Mouse (Mus musculus): ENCODE data around the gene Eps8l1. TPM values are rescaled to one million over a fixed set of nuclear protein-coding genes. Genes with fewer than 3 reads are reported as not detected.

The Eps8l1 gene
- polyA plus RNA-seq, 1 experiment from 2014 or later = 5.0 TPM

DNA sequence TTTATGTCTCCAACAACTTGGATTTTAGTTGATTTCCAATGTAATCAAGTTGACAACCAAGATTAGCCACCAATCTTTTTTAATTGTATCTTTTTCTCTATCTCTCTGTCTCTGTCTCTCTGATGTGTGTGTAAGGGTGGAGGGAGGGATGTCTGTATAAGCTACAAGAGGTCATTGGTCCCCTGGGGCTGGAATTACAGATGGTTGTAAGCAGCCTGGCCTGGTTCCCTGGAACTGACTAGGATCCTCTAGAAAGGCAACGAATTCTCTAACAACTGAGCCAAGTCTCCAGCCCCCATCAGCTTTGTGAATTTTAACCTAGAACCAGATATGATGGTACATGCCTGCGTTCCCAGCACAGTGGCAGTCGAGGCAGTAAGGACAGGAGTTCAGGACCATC lies 7.3 kb downstream of the Eps8l1 start:
- WGBS = 79% methylated on average over 3 of the region's 3 CpGs
- no peak for ATAC-seq (ENCODE audit: insufficient number of reproducible peaks, insufficient read depth, low FRiP score, low read depth)
- Histone ChIP-seq H3K36me3 (ENCODE audit: control insufficient read depth, insufficient read depth, low read length) (no peaks in the 10 kb centered on the region), H3K27ac (ENCODE audit: low read length) (no peak overlapping the region), H3K9me3 (ENCODE audit: control insufficient read depth, low read depth, low read length) (no peaks in the 10 kb centered on the region), H3K4me2 (replicated peaks; ENCODE audit: low read depth, low read length) (no peak overlapping the region), H3K27me3 (ENCODE audit: control insufficient read depth, insufficient read depth, low read length) (peaks cover 6% of the 10 kb centered on the region; the same call in 1 of the 2 replicates), H3K4me1 (ENCODE audit: control insufficient read depth, insufficient read depth, low read length) (no peaks in the 10 kb centered on the region; the same call in 1 of the 2 replicates), H3K9ac (replicated peaks; ENCODE audit: low read depth, low read length) (no peak overlapping the region), H3K4me3 (ENCODE audit: low read depth, low read length) (no peak overlapping the region)

DNA sequence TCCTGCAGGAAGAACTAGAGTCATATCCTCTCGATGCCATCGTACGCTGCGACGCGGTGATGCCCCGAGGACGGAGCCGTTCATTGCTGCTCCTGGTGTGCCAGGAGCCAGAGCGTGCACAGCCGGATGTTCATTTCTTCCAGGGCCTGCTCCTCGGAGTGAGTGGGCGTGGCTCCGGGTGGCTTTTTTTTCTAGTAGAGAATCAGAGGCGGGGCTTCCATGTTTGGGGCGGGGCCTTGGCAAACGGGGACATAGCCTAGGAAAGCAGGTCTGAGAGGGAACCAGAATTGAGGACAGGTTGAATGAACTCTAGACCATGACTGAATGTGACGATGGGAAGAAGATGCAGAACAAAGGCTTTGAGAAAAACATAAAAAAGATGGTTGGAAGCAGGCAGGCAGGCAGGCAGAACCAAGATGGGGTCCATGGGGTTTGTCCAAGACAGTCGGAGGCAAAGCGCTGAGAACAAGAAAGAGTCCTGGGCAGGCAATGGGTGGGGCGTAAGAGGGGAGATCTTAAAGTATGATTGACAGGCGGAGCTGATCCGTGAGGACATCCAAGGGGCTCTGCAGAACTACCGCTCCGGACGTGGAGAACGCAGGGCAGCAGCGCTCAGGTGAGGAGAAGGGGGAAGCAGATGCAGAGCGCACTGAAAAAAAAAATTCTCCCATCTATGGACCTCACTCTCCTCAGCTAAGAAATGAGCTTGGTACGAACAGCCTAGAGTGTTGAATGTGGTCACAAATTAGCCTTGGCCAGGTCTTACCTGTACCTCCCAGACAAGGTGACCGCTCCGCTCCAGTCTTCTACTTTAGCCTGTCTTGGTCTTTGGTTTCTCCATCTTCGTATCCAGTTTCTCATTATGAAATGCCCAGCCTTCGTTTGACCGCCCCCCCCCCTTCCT lies 10.1 kb downstream of the Eps8l1 start:
- 2% methylated on average over 35 of the region's 35 CpGs for WGBS
- ATAC-seq (ENCODE audit: insufficient number of reproducible peaks, insufficient read depth, low FRiP score, low read depth) = peak; percentile 43; the same call in 1 of the 2 replicates
- Histone ChIP-seq H3K9me3 (ENCODE audit: control insufficient read depth, low read depth, low read length) (no peaks in the 10 kb centered on the region), H3K4me1 (ENCODE audit: control insufficient read depth, insufficient read depth, low read length) (no peaks in the 10 kb centered on the region; the same call in 1 of the 2 replicates), H3K27ac (ENCODE audit: low read length) (no peak overlapping the region), H3K4me2 (replicated peaks; ENCODE audit: low read depth, low read length) (peak overlapping the region; percentile 82), H3K9ac (replicated peaks; ENCODE audit: low read depth, low read length) (no peak overlapping the region), H3K36me3 (ENCODE audit: control insufficient read depth, insufficient read depth, low read length) (no peaks in the 10 kb centered on the region), H3K4me3 (ENCODE audit: low read depth, low read length) (peak overlapping the region; percentile 32), H3K27me3 (ENCODE audit: control insufficient read depth, insufficient read depth, low read length) (peaks cover 9% of the 10 kb centered on the region)

DNA sequence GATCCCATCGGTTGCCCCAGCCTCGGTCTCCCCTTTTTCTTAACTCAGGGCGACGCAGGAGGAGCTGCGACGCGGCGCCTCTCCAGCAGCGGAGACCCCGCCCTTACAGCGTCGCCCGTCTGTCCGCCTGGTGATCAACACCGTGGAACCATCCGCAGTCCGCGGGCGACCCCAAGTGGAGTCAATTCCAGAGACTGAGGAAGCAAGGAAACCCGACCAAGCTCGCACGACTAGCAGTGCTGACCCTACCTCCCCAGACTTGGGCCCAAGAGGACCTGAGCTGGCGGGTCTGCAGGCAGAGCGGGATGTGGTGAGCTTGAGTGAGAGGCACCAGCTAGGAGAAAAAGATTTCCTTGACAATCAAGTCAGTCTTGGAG lies 10.7 kb downstream of the Eps8l1 start:
- no peaks in the 10 kb centered on the region for H3K9me3 ChIP-seq (ENCODE audit: control insufficient read depth, low read depth, low read length)
- WGBS = under 1% methylated on average over 24 of the region's 24 CpGs
- H3K9ac ChIP-seq (replicated peaks; ENCODE audit: low read depth, low read length) = no peak overlapping the region
- ATAC-seq (ENCODE audit: insufficient number of reproducible peaks, insufficient read depth, low FRiP score, low read depth) = peak; percentile 86
- no peak overlapping the region for H3K27ac ChIP-seq (ENCODE audit: low read length)
- H3K4me2 ChIP-seq (replicated peaks; ENCODE audit: low read depth, low read length) = peak overlapping the region; percentile 82
- peak overlapping the region; percentile 32 for H3K4me3 ChIP-seq (ENCODE audit: low read depth, low read length)
- H3K4me1 ChIP-seq (ENCODE audit: control insufficient read depth, insufficient read depth, low read length) = no peaks in the 10 kb centered on the region; the same call in 1 of the 2 replicates
- no peaks in the 10 kb centered on the region for H3K36me3 ChIP-seq (ENCODE audit: control insufficient read depth, insufficient read depth, low read length)
- peaks cover 9% of the 10 kb centered on the region for H3K27me3 ChIP-seq (ENCODE audit: control insufficient read depth, insufficient read depth, low read length)

DNA sequence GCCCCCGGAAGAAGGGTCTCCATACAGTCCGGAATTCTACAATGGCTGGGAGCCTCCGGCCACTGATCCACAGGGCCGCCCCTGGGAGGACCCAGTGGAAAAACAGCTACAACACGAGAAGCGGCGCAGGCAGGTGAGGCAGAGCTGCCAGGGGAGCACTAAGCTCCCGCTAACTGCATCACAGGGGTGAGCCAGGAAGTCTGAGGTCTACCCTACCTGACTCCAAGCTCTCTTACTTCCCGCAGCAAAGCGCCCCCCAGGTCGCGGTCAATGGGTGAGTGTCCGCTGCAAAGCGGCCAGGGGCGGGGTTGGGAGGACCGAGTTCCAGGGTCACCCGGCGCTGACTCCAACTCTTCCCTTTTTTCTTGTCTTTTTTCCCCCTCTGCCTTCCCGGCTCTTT lies 13.5 kb downstream of the Eps8l1 start:
- Histone ChIP-seq H3K36me3 (ENCODE audit: control insufficient read depth, insufficient read depth, low read length) (no peaks in the 10 kb centered on the region), H3K4me2 (replicated peaks; ENCODE audit: low read depth, low read length) (no peak overlapping the region), H3K27ac (ENCODE audit: low read length) (no peak overlapping the region), H3K27me3 (ENCODE audit: control insufficient read depth, insufficient read depth, low read length) (peaks cover 9% of the 10 kb centered on the region), H3K9ac (replicated peaks; ENCODE audit: low read depth, low read length) (no peak overlapping the region), H3K4me3 (ENCODE audit: low read depth, low read length) (no peak overlapping the region), H3K4me1 (ENCODE audit: control insufficient read depth, insufficient read depth, low read length) (peaks cover 6% of the 10 kb centered on the region; the same call in 1 of the 2 replicates), H3K9me3 (ENCODE audit: control insufficient read depth, low read depth, low read length) (no peaks in the 10 kb centered on the region)
- WGBS = 7% methylated on average over 19 of the region's 19 CpGs
- ATAC-seq (ENCODE audit: insufficient number of reproducible peaks, insufficient read depth, low FRiP score, low read depth) = no peak

GRCm38 (mm10) chr7:4478021-4478795 lies 17.7 kb downstream of the Eps8l1 start:
- H3K36me3 ChIP-seq (ENCODE audit: control insufficient read depth, insufficient read depth, low read length) = peaks cover 21% of the 10 kb centered on the region

DNA sequence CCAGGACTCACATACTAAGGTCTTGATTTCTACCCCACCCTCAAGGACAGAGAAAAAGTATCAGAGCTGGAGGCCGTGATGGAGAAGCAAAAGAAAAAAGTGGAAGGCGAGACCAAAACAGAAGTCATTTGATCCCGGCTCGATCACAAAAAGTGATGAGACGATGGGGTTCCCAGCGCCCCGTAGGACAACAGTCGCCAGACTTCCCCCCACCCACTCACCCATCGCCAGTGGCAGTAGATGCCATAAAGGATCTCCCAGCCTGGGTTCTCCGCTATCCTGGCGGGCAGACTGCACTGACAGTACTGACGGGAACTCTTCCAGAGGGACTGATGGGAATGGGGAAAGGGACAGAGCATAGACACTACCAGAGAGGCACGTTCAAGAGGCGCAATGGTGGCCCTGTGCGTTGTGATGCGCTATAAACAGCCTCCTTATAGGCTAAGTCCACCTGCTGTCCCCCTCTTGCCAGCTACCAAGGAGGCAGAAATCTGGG lies 18.4 kb downstream of the Eps8l1 start:
- Histone ChIP-seq H3K4me2 (replicated peaks; ENCODE audit: low read depth, low read length) (peak overlapping the region; percentile 75), H3K9me3 (ENCODE audit: control insufficient read depth, low read depth, low read length) (no peaks in the 10 kb centered on the region), H3K9ac (replicated peaks; ENCODE audit: low read depth, low read length) (peak overlapping the region; percentile 33), H3K27ac (ENCODE audit: low read length) (peak overlapping the region; percentile 97), H3K4me3 (ENCODE audit: low read depth, low read length) (peak overlapping the region; percentile 47), H3K27me3 (ENCODE audit: control insufficient read depth, insufficient read depth, low read length) (0 out of 2 replicates have a peak, but pooled peaks cover under 1% of the 10 kb centered on the region), H3K4me1 (ENCODE audit: control insufficient read depth, insufficient read depth, low read length) (peaks cover 12% of the 10 kb centered on the region; the same call in 1 of the 2 replicates), H3K36me3 (ENCODE audit: control insufficient read depth, insufficient read depth, low read length) (peaks cover 27% of the 10 kb centered on the region)
- ATAC-seq (ENCODE audit: insufficient number of reproducible peaks, insufficient read depth, low FRiP score, low read depth) = no peak
- WGBS = 2% methylated on average over 16 of the region's 16 CpGs

More at GRCm38 (mm10) chr7:4478021-4478795, 17.7 kb downstream of the Eps8l1 start:
- peak overlapping the region; percentile 52 for H3K9ac ChIP-seq (replicated peaks; ENCODE audit: low read depth, low read length)
- peak overlapping the region; percentile 75 for H3K4me2 ChIP-seq (replicated peaks; ENCODE audit: low read depth, low read length)
- H3K27ac ChIP-seq (ENCODE audit: low read length) = peak overlapping the region; percentile 97
- H3K4me3 ChIP-seq (ENCODE audit: low read depth, low read length) = peak overlapping the region; percentile 47
- H3K27me3 ChIP-seq (ENCODE audit: control insufficient read depth, insufficient read depth, low read length) = peaks cover 2% of the 10 kb centered on the region; the same call in 1 of the 2 replicates
- no peaks in the 10 kb centered on the region for H3K9me3 ChIP-seq (ENCODE audit: control insufficient read depth, low read depth, low read length)
- peaks cover 12% of the 10 kb centered on the region; the same call in 1 of the 2 replicates for H3K4me1 ChIP-seq (ENCODE audit: control insufficient read depth, insufficient read depth, low read length)
- peak; percentile 94 for ATAC-seq (ENCODE audit: insufficient number of reproducible peaks, insufficient read depth, low FRiP score, low read depth)
- under 1% methylated on average over 39 of the region's 39 CpGs for WGBS

DNA sequence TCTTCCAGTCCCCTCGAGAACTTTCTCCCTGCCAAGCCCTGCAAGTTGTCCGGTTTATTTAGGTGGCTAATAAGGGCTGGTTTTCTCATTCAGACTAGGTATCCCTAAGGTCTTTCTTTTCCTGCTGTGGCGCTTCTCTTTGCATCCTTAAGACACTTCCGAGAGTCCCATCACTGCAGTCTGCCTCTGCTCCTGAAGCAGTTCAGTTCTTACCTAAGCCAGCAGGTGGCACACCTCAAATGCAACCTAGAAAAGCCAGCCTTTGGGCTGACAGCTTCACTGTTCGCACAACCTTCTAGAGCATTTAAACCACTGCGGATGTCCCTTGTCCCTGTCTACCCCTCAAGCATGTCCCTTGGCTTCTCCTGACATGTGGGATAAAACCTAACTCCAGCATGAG lies 19.2 kb downstream of the Eps8l1 start:
- Histone ChIP-seq H3K4me1 (ENCODE audit: control insufficient read depth, insufficient read depth, low read length) (peaks cover 12% of the 10 kb centered on the region; the same call in 1 of the 2 replicates), H3K9ac (replicated peaks; ENCODE audit: low read depth, low read length) (no peak overlapping the region), H3K9me3 (ENCODE audit: control insufficient read depth, low read depth, low read length) (no peaks in the 10 kb centered on the region), H3K36me3 (ENCODE audit: control insufficient read depth, insufficient read depth, low read length) (peaks cover 35% of the 10 kb centered on the region), H3K4me3 (ENCODE audit: low read depth, low read length) (no peak overlapping the region), H3K27me3 (ENCODE audit: control insufficient read depth, insufficient read depth, low read length) (no peaks in the 10 kb centered on the region), H3K27ac (ENCODE audit: low read length) (peak overlapping the region; percentile 33; the same call in 1 of the 2 replicates), H3K4me2 (replicated peaks; ENCODE audit: low read depth, low read length) (0 out of 2 replicates have a peak overlapping the region, but pooled peaks have one; percentile 75)
- ATAC-seq (ENCODE audit: insufficient number of reproducible peaks, insufficient read depth, low FRiP score, low read depth) = no peak
- WGBS = 25% methylated on average over 6 of the region's 6 CpGs

DNA sequence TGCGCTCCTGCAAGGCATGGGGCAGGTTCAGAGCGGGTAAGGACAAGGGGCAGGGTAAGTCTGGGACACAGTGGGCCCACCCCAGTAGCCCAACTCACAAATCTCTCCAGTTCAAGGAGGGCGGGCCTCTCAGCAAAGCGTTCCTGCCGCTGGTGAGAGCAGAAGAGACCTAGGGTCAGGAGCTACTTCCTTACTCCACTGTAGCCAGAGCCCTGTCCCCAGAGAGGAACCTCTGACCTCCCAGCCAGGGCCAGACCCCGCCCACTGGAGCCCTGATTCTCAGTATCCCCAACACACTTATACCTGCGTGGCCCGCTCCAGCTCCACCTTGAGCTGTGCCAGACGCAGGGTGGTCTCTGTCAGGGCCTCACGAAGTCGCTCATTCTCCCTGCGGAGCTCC lies 21.8 kb downstream of the Eps8l1 start:
- Histone ChIP-seq H3K4me1 (ENCODE audit: control insufficient read depth, insufficient read depth, low read length) (peaks cover 12% of the 10 kb centered on the region; the same call in 1 of the 2 replicates), H3K9ac (replicated peaks; ENCODE audit: low read depth, low read length) (no peak overlapping the region), H3K27ac (ENCODE audit: low read length) (no peak overlapping the region), H3K4me2 (replicated peaks; ENCODE audit: low read depth, low read length) (no peak overlapping the region), H3K9me3 (ENCODE audit: control insufficient read depth, low read depth, low read length) (no peaks in the 10 kb centered on the region), H3K4me3 (ENCODE audit: low read depth, low read length) (no peak overlapping the region), H3K27me3 (ENCODE audit: control insufficient read depth, insufficient read depth, low read length) (no peaks in the 10 kb centered on the region), H3K36me3 (ENCODE audit: control insufficient read depth, insufficient read depth, low read length) (peaks cover 44% of the 10 kb centered on the region)
- no peak for ATAC-seq (ENCODE audit: insufficient number of reproducible peaks, insufficient read depth, low FRiP score, low read depth)
- 89% methylated on average over 12 of the region's 12 CpGs for WGBS

All from stomach, embryonic 14.5 days (tissue).